Mouse (Mus musculus) MEL (cell line): Measurements from ENCODE around the gene Mrpl35. TPM values are rescaled to one million over a fixed set of nuclear protein-coding genes. Genes with fewer than 3 reads are reported as not detected.

ENCODE experiments used
- DNase-seq: peaks from one replicate; pipeline ENCODE4 v3.0.0; 2011; ENCODE audit warnings: low read depth, low spot score
- H3K27ac ChIP-seq: 2 replicates; pipeline ENCODE4 v1.5.1; 2012; ENCODE audit warnings: low read depth, mild to moderate bottlenecking, control low read depth, low read length, moderate library complexity; ENCODE audit not compliant: control insufficient read depth
- H3K27me3 ChIP-seq, 2 experiments: fragments of 150-350 bp in 1 of 2; sonication (generic) in 1 of 2; 2 replicates each; pipeline ENCODE4 v1.6.1; 2012; ENCODE audit warnings: low read length in 2 of 2, mild to moderate bottlenecking in 2 of 2, improper control_type of control experiment in 1 of 2, moderate library complexity in 1 of 2; ENCODE audit not compliant: insufficient read depth in 2 of 2, control insufficient read depth in 1 of 2
- H3K36me3 ChIP-seq, 2 experiments: 2 replicates each; pipeline ENCODE4 v1.6.1; 2012 to 2014; ENCODE audit warnings: low read length in 2 of 2, improper control_type of control experiment in 1 of 2, inconsistent platforms in 1 of 2, mild to moderate bottlenecking in 1 of 2; ENCODE audit not compliant: insufficient read depth in 2 of 2, control insufficient read depth in 1 of 2
- H3K4me1 ChIP-seq, 2 experiments: fragments of 150-350 bp in 1 of 2; sonication (generic) in 1 of 2; 2 replicates each; pipeline ENCODE4 v1.6.1; 2012; ENCODE audit warnings: low read length in 2 of 2, improper control_type of control experiment in 1 of 2, mild to moderate bottlenecking in 1 of 2; ENCODE audit not compliant: insufficient read depth in 2 of 2, control insufficient read depth in 1 of 2
- H3K4me3 ChIP-seq, 2 experiments: fragments of 150-350 bp in 1 of 2; sonication (generic) in 1 of 2; 2 replicates each; pipeline ENCODE4 v1.5.1; 2012; ENCODE audit warnings: low read depth in 2 of 2, low read length in 2 of 2, mild to moderate bottlenecking in 2 of 2, moderate library complexity in 2 of 2, control low read depth in 1 of 2, improper control_type of control experiment in 1 of 2; ENCODE audit not compliant: control insufficient read depth in 1 of 2, insufficient read depth in 1 of 2
- H3K79me2 ChIP-seq: 2 replicates; pipeline ENCODE4 v1.6.1; 2012; ENCODE audit warnings: mild to moderate bottlenecking, low read length, moderate library complexity; ENCODE audit not compliant: control insufficient read depth, poor library complexity, insufficient read depth
- H3K9ac ChIP-seq: 2 replicates; pipeline ENCODE4 v1.6.1; 2012; ENCODE audit warnings: low read depth, mild to moderate bottlenecking, control low read depth, low read length, moderate library complexity; ENCODE audit not compliant: control insufficient read depth, poor library complexity, severe bottlenecking
- H3K9me3 ChIP-seq: fragments of 150-350 bp; sonication (generic); replicated peaks from 2 replicates; pipeline ENCODE4 v1.6.1; 2012; ENCODE audit warnings: mild to moderate bottlenecking, low read length, improper control_type of control experiment, moderate library complexity; ENCODE audit not compliant: insufficient read depth
- BHLHE40 ChIP-seq: IDR thresholded peaks from 2 replicates; pipeline ENCODE4 v1.6.1; 2012; ENCODE audit warnings: low read depth, mild to moderate bottlenecking, inconsistent platforms, low read length, improper control_type of control experiment, borderline replicate concordance
- CHD1 ChIP-seq: IDR thresholded peaks from 2 replicates; pipeline ENCODE4 v1.6.1; 2012; ENCODE audit warnings: low read depth, mild to moderate bottlenecking, inconsistent platforms, low read length, improper control_type of control experiment
- CHD2 ChIP-seq: IDR thresholded peaks from 2 replicates; pipeline ENCODE4 v1.6.1; 2011; ENCODE audit warnings: low read length, improper control_type of control experiment
- CTCF ChIP-seq, 3 experiments: IDR thresholded peaks in 2 of 3; conservative IDR thresholded peaks in 1 of 3; 2 replicates each; pipeline ENCODE4 v1.5.1; 2011 to 2012; ENCODE audit warnings: low read length in 3 of 3, low read depth in 2 of 3, mild to moderate bottlenecking in 2 of 3, improper control_type of control experiment in 1 of 3, inconsistent platforms in 1 of 3, mixed read lengths in 1 of 3, moderate library complexity in 1 of 3; ENCODE audit not compliant: control insufficient read depth in 1 of 3, insufficient read depth in 1 of 3, poor library complexity in 1 of 3, severe bottlenecking in 1 of 3
- ELF1 ChIP-seq: IDR thresholded peaks from 2 replicates; pipeline ENCODE4 v1.6.1; 2014; ENCODE audit warnings: low read depth, mild to moderate bottlenecking, inconsistent platforms, low read length, improper control_type of control experiment, moderate library complexity
- EP300 ChIP-seq, 2 experiments: IDR thresholded peaks; 2 replicates each; pipeline ENCODE4 v1.6.1; 2011; ENCODE audit warnings: improper control_type of control experiment in 2 of 2, low read length in 2 of 2, low read depth in 1 of 2, mild to moderate bottlenecking in 1 of 2
- ETS1 ChIP-seq: IDR thresholded peaks from 2 replicates; pipeline ENCODE4 v1.6.1; 2012; ENCODE audit warnings: low read depth, mild to moderate bottlenecking, inconsistent platforms, low read length, improper control_type of control experiment, moderate library complexity
- GABPA ChIP-seq: IDR thresholded peaks from 2 replicates; pipeline ENCODE4 v1.6.1; 2012; ENCODE audit warnings: low read depth, mild to moderate bottlenecking, inconsistent platforms, low read length, improper control_type of control experiment, moderate library complexity
- GATA1 ChIP-seq: IDR thresholded peaks from 2 replicates; pipeline ENCODE4 v1.6.1; 2011; ENCODE audit warnings: low read depth, low read length, improper control_type of control experiment
- HCFC1 ChIP-seq: IDR thresholded peaks from 2 replicates; pipeline ENCODE4 v1.6.1; 2012; ENCODE audit warnings: low read depth, mild to moderate bottlenecking, inconsistent platforms, low read length, improper control_type of control experiment, moderate library complexity
- POLR2A ChIP-seq, 2 experiments: IDR thresholded peaks; 2 replicates each; pipeline ENCODE4 v1.6.1; 2011 to 2012; ENCODE audit warnings: low read length in 2 of 2, mild to moderate bottlenecking in 2 of 2, control low read depth in 1 of 2, improper control_type of control experiment in 1 of 2, low read depth in 1 of 2, moderate library complexity in 1 of 2; ENCODE audit not compliant: control insufficient read depth in 1 of 2, insufficient read depth in 1 of 2, poor library complexity in 1 of 2
- POLR2AphosphoS2 ChIP-seq: IDR thresholded peaks from 2 replicates; pipeline ENCODE4 v1.6.1; 2011; ENCODE audit warnings: low read length, improper control_type of control experiment
- POLR2AphosphoS5 ChIP-seq: IDR thresholded peaks from 2 replicates; pipeline ENCODE4 v1.6.1; 2012; ENCODE audit warnings: low read depth, borderline replicate concordance, mild to moderate bottlenecking, inconsistent platforms, low read length, moderate library complexity, mixed read lengths
- RAD21 ChIP-seq: IDR thresholded peaks from 2 replicates; pipeline ENCODE4 v1.6.1; 2011; ENCODE audit warnings: mild to moderate bottlenecking, low read depth, low read length, improper control_type of control experiment
- SMC3 ChIP-seq: IDR thresholded peaks from 2 replicates; pipeline ENCODE4 v1.6.1; 2011; ENCODE audit warnings: low read depth, low read length, improper control_type of control experiment
- TAL1 ChIP-seq: IDR thresholded peaks from 2 replicates; pipeline ENCODE4 v1.6.1; 2012; ENCODE audit warnings: mild to moderate bottlenecking, inconsistent platforms, low read length, moderate library complexity, mixed read lengths
- UBTF ChIP-seq: IDR thresholded peaks from 2 replicates; pipeline ENCODE4 v1.6.1; 2012; ENCODE audit warnings: low read depth, mild to moderate bottlenecking, inconsistent platforms, low read length, improper control_type of control experiment, moderate library complexity, borderline replicate concordance; ENCODE audit not compliant: insufficient read depth
- USF1 ChIP-seq: IDR thresholded peaks from 2 replicates; pipeline ENCODE4 v1.6.1; 2014; ENCODE audit warnings: low read depth, mild to moderate bottlenecking, inconsistent platforms, low read length, improper control_type of control experiment, moderate library complexity
- polyA plus RNA-seq, 2 experiments: library from polyadenylated mRNA; stranded (reverse) in 1 of 2; unstranded in 1 of 2; fragments of >175 nt in 1 of 2; fragments of >200 nt in 1 of 2; gene quantifications; 2 replicates each; pipeline versions ENCODE4 v1.2.1 to v1.2.4; 2012; ENCODE audit warnings: low replicate concordance in 2 of 2, low read depth in 1 of 2; ENCODE audit not compliant: insufficient read length in 2 of 2, insufficient read depth in 1 of 2, missing spikeins in 1 of 2
- total RNA-seq: library from RNA; depleted of rRNA; stranded (reverse); fragments of 300-350 nt; gene quantifications from 2 replicates; pipeline ENCODE4 v1.2.3, GENCODE M21; 2012

Mrpl35 gene
- total and polyA plus RNA-seq, 3 experiments, result 26.0 to 34.8 TPM; not detected in 1

DNA sequence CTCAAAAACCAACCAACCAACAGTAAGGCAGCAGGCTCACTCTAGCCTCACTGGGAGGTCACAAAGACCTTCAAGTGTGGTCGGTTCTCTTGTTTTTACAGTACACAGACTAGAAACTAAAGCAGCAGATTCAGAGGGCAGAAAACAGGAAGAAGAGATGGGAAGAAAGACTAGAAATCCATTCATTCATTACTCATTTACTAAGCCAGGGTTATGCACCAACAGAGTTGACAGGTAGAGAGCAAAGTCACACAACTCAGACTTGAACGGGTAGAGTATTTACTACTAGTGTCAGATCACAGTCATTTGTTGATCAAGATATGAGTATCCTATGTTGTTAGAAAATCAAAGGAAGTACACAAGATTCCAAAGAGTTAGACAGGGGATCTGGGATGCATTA is 13.9 kb downstream of the Mrpl35 start:
- Histone ChIP-seq H3K9ac (no peak overlapping the region), H3K79me2 (no peaks in the 10 kb centered on the region), H3K4me3 (no peak overlapping the region), H3K9me3 (no peaks in the 10 kb centered on the region), H3K27ac (no peak overlapping the region), H3K36me3 (peaks cover 9 to 12% of the 10 kb centered on the region in 2 experiments), H3K27me3 (no peaks in the 10 kb centered on the region), H3K4me1 (peaks cover 2 to 7% of the 10 kb centered on the region in 2 experiments; a peak in 3 of 4 replicates)
- TF ChIP-seq CHD2, result no peak
- TF ChIP-seq GABPA, result no peak
- TF ChIP-seq ETS1, result no peak
- TF ChIP-seq BHLHE40, result no peak
- no peak for TF ChIP-seq EP300 (IDR thresholded peaks at IDR 0.05; ENCODE audit: low read depth in 1 of 2, low read length in 2 of 2)
- no peak for TF ChIP-seq TAL1
- no peak for TF ChIP-seq SMC3
- no peak for TF ChIP-seq RAD21
- TF ChIP-seq UBTF, result no peak
- TF ChIP-seq POLR2AphosphoS5, result no peak
- no peak for TF ChIP-seq POLR2AphosphoS2
- DNase-seq, result no peak

- Histone ChIP-seq H3K27ac (no peak overlapping the region), H3K36me3 (peaks cover 0 to 2% of the 10 kb centered on the region in 2 experiments; a peak in 2 of 4 replicates)
- DNase-seq, result no peak
- no peak for TF ChIP-seq HCFC1
- TF ChIP-seq POLR2A (IDR thresholded peaks at IDR 0.05; ENCODE audit: control insufficient read depth in 1 of 2, insufficient read depth in 1 of 2, low read depth in 1 of 2, low read length in 2 of 2, poor library complexity in 1 of 2), result no peak
- no peak for TF ChIP-seq ETS1
- no peak for TF ChIP-seq GATA1
- TF ChIP-seq RAD21, result no peak
- no peak for TF ChIP-seq CTCF (IDR thresholded peaks at IDR 0.05 in 2 of 3, conservative IDR thresholded peaks at IDR 0.05 in 1 of 3; ENCODE audit: control insufficient read depth in 1 of 3, insufficient read depth in 1 of 3, low read depth in 2 of 3, low read length in 3 of 3, poor library complexity in 1 of 3, severe bottlenecking in 1 of 3)
- TF ChIP-seq, all 39 proteins: peak for 0
- H3K4me3 ChIP-seq, result no peak overlapping the region
- no peaks in the 10 kb centered on the region for H3K9me3 ChIP-seq
- H3K27me3 ChIP-seq, result no peaks in the 10 kb centered on the region
- no peaks in the 10 kb centered on the region for H3K79me2 ChIP-seq
- 0 out of 4 replicates have a peak, but pooled peaks cover 0 to 2% of the 10 kb centered on the region in 2 experiments for H3K4me1 ChIP-seq
- H3K9ac ChIP-seq, result no peak overlapping the region
Measured at GRCm38 (mm10) chr6:71809890-71810289, 16.9 kb downstream of the Mrpl35 start.

GRCm38 (mm10) chr6:71806713-71807112 is 20.1 kb downstream of the Mrpl35 start:
- Histone ChIP-seq H3K27ac (no peak overlapping the region), H3K27me3 (no peaks in the 10 kb centered on the region), H3K9me3 (no peaks in the 10 kb centered on the region), H3K9ac (no peak overlapping the region), H3K4me1 (peaks cover 2 to 3% of the 10 kb centered on the region in 2 experiments; a peak in 1 of 4 replicates), H3K36me3 (peaks cover 0 to 2% of the 10 kb centered on the region in 2 experiments; a peak in 1 of 4 replicates), H3K4me3 (no peak overlapping the region), H3K79me2 (no peaks in the 10 kb centered on the region)
- no peak for DNase-seq
- TF ChIP-seq CTCF (IDR thresholded peaks at IDR 0.05 in 2 of 3, conservative IDR thresholded peaks at IDR 0.05 in 1 of 3; ENCODE audit: control insufficient read depth in 1 of 3, insufficient read depth in 1 of 3, low read depth in 2 of 3, low read length in 3 of 3, poor library complexity in 1 of 3, severe bottlenecking in 1 of 3), result no peak
- TF ChIP-seq CHD1, result no peak
- TF ChIP-seq ELF1, result no peak
- TF ChIP-seq GATA1, result no peak
- no peak for TF ChIP-seq HCFC1
- no peak for TF ChIP-seq RAD21
- no peak for TF ChIP-seq USF1
